Mouse (Mus musculus) CH12.LX (cell line): ENCODE data around the gene Plekha8.

Experiments used
- CTCF ChIP-seq, 2 experiments: IDR thresholded peaks in 1 of 2; conservative IDR thresholded peaks in 1 of 2; 2 replicates each; pipeline ENCODE4 v1.5.1; 2011 to 2012; ENCODE audit warnings: low read depth in 2 of 2, low read length in 2 of 2, improper control_type of control experiment in 1 of 2, inconsistent platforms in 1 of 2, mild to moderate bottlenecking in 1 of 2, moderate library complexity in 1 of 2
- ELF1 ChIP-seq: IDR thresholded peaks from 2 replicates; pipeline ENCODE4 v1.6.1; 2014; ENCODE audit warnings: low read depth, mild to moderate bottlenecking, inconsistent platforms, low read length, improper control_type of control experiment
- EP300 ChIP-seq: IDR thresholded peaks from 2 replicates; pipeline ENCODE4 v1.6.1; 2011; ENCODE audit warnings: low read length, improper control_type of control experiment
- JUN ChIP-seq: IDR thresholded peaks from 2 replicates; pipeline ENCODE4 v1.6.1; 2011; ENCODE audit warnings: low read depth, mild to moderate bottlenecking, low read length, improper control_type of control experiment, moderate library complexity; ENCODE audit not compliant: insufficient read depth
- MAFK ChIP-seq: IDR thresholded peaks from 2 replicates; pipeline ENCODE4 v1.6.1; 2011; ENCODE audit warnings: low read length, improper control_type of control experiment; ENCODE audit not compliant: insufficient replicate concordance
- MAX ChIP-seq: IDR thresholded peaks from 2 replicates; pipeline ENCODE4 v1.6.1; 2011; ENCODE audit warnings: low read length, improper control_type of control experiment
- MXI1 ChIP-seq: IDR thresholded peaks from 2 replicates; pipeline ENCODE4 v1.6.1; 2011; ENCODE audit warnings: mild to moderate bottlenecking, low read depth, low read length, improper control_type of control experiment
- PAX5 ChIP-seq: IDR thresholded peaks from 2 replicates; pipeline ENCODE4 v1.6.1; 2012; ENCODE audit warnings: low read length, inconsistent platforms, mixed read lengths
- POLR2A ChIP-seq: IDR thresholded peaks from 2 replicates; pipeline ENCODE4 v1.6.1; 2011; ENCODE audit warnings: low read depth, mild to moderate bottlenecking, improper control_type of control experiment, low read length
- POLR2AphosphoS2 ChIP-seq: IDR thresholded peaks from 2 replicates; pipeline ENCODE4 v1.6.1; 2011; ENCODE audit warnings: low read depth, low read length, improper control_type of control experiment
- TCF12 ChIP-seq: IDR thresholded peaks from 2 replicates; pipeline ENCODE4 v1.6.1; 2014; ENCODE audit warnings: low read depth, mild to moderate bottlenecking, inconsistent platforms, low read length, improper control_type of control experiment

DNA sequence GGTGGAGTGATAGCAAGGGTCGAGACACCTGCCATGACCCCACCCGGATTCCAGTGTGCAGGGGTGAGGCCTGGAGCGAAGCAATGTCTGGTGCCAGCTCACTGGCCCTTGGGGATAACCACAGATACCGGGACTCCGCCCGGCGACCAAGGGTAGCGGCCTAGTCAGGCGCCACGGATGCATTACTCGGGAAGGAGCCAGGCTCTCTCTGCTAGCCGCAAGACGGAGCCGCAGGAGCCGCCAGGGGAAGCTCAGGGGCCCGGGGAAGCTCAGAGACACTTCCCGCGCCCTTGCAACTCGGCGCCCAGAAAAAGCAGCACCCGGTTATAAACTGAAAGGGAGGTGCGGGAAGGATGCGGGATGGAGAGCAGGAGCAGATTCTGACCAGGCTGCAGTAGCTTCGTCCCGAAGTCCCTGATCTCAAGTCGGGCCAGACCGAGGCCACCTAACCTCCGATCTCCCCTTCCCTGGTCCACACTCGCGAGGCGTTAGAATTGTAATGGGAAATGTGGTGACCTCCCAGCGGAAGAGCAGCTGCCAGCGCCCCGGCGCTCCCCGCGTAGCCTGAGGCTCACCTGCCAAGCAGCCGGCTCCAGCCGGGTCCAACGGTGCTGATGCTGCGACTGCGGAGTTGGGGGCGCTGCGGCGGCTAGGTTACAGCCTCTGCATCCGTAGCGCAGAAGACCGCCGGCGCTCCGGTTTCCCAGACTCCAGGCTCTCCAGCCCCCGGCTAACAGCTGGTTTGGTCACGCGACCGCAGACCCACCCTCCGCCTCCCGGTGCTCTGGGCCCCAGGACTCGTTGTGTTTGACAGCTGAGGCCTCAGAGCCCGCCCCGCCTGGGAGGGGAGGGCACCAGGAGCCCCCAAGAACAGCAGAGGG, 29.0 kb upstream of the Plekha8 start, which contains the start of gene Scrn1:
- TF ChIP-seq ELF1 (no peak), CTCF (conservative IDR thresholded peaks at IDR 0.05 in 1 of 2, IDR thresholded peaks at IDR 0.05 in 1 of 2; ENCODE audit: low read depth in 2 of 2, low read length in 2 of 2) (no peak), EP300 (no peak), MAFK (no peak), POLR2A (no peak), POLR2AphosphoS2 (no peak), JUN (no peak), PAX5 (no peak), MXI1 (no peak), MAX (no peak), TCF12 (no peak)
